Mouse (Mus musculus): ENCODE measurements around the gene Adsl. TPM values are rescaled to one million over a fixed set of nuclear protein-coding genes. Genes with fewer than 3 reads are reported as not detected.
A peak's percentile ranks its signal among the peaks of the same experiment; 100 is the strongest.
"Not testable (repeated sequence)": the region's sequence is repeated elsewhere in the genome, so short reads cannot be mapped to it uniquely, and the experiment has no call there.

The Adsl gene
- polyA plus RNA-seq (2015; fragmentation: Nextera tagmentation; extraction: Ambion mirVana), result 184 and 192 TPM in 2 replicates

DNA sequence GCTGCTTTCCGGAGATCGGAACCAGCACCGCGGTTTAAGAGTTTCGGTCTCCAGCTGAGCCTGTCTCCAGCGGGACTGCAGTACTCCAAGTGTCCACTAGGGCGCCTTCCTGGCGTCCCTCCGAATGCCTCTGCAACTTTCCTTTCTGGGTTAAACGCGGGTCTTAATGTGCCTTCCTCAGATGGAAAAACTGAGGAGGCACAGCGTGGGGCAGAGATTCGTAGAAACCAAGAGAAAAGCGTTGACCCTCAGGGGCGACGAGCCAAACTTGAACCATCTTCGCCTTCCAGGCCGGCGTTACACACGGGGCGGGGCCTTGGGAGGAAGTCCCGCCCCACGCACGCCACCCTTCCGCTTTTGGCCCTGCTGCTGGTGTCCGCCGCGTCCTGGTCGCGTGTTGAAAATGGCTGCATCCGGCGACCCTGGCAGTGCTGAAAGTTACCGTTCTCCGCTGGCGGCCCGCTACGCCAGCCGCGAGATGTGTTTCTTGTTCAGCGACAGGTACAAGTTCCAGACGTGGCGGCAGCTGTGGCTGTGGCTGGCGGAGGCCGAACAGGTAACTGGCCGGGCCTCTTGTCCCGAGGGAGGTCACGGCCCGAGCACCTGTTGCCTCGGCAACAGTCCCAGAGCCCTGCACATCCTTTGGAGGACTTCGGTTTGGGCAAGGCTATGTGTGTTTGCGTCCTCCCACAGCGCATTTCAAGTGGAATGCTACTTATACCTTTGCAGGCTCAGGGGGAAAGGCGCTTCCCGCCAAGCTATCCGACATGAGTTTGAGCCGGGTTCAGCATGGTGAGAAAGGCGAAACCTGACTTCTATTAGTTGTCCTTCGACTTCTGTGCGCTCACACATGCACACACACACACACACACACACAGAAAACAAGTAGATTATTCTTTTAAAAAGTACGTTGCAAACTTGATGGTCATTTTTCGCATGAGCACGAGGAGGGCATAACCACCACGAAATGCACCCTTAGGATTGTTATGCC, at the start of gene Adsl:
Adsl (plus strand) TSS at position 346 of the 991 bp plus-strand sequence.
- Histone ChIP-seq H3K36me3 (ENCODE audit: insufficient read depth, low read length) (peaks cover 15% of the 10 kb centered on the region), H3K27ac (ENCODE audit: low read length) (peak within 1 kb of the TSS; percentile 89), H3K4me1 (ENCODE audit: insufficient read depth, low read length) (peaks cover 10% of the 10 kb centered on the region), H3K9ac (replicated peaks; ENCODE audit: low read length) (peak within 1 kb of the TSS; percentile 85), H3K27me3 (ENCODE audit: insufficient read depth, low read length) (no peaks in the 10 kb centered on the region), H3K4me3 (ENCODE audit: low read length) (peak within 1 kb of the TSS; percentile 94), H3K9me3 (ENCODE audit: low read length) (no peaks in the 10 kb centered on the region), H3K4me2 (replicated peaks; ENCODE audit: low read depth, low read length) (peak within 1 kb of the TSS; percentile 81)
- WGBS, result under 1% methylated on average over 63 of the region's 63 CpGs
- peak; percentile 93 for ATAC-seq (ENCODE audit: low FRiP score, low TSS enrichment)

DNA sequence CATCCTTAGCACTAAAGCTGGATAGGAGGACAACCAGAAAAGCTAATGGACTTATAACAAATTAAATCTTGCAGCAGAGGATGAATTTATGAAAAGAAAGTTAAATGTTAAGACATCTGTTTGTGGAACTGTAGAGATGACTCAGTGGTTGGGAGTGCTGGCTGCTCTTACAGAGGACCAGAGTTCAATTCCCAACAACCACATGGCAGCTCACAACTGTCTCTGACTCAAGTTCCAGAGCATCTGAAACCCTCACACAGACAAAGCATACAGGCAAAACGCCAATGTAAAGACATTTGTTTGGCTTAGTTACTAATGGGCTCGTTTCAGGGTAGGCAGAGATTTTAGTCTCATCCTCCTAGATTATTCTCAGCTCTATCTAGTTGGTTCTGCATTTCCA, 48.5 kb upstream of the Adsl start:
- Histone ChIP-seq H3K9me3 (ENCODE audit: low read length) (no peaks in the 10 kb centered on the region), H3K4me1 (ENCODE audit: insufficient read depth, low read length) (no peaks in the 10 kb centered on the region), H3K4me3 (ENCODE audit: low read length) (no peak overlapping the region), H3K27me3 (ENCODE audit: insufficient read depth, low read length) (no peaks in the 10 kb centered on the region), H3K4me2 (replicated peaks; ENCODE audit: low read depth, low read length) (no peak overlapping the region), H3K9ac (replicated peaks; ENCODE audit: low read length) (no peak overlapping the region), H3K36me3 (ENCODE audit: insufficient read depth, low read length) (peaks cover 66% of the 10 kb centered on the region), H3K27ac (ENCODE audit: low read length) (no peak overlapping the region)
- 83% methylated on average over 2 of the region's 2 CpGs for WGBS
- ATAC-seq (ENCODE audit: low FRiP score, low TSS enrichment), result no peak

DNA sequence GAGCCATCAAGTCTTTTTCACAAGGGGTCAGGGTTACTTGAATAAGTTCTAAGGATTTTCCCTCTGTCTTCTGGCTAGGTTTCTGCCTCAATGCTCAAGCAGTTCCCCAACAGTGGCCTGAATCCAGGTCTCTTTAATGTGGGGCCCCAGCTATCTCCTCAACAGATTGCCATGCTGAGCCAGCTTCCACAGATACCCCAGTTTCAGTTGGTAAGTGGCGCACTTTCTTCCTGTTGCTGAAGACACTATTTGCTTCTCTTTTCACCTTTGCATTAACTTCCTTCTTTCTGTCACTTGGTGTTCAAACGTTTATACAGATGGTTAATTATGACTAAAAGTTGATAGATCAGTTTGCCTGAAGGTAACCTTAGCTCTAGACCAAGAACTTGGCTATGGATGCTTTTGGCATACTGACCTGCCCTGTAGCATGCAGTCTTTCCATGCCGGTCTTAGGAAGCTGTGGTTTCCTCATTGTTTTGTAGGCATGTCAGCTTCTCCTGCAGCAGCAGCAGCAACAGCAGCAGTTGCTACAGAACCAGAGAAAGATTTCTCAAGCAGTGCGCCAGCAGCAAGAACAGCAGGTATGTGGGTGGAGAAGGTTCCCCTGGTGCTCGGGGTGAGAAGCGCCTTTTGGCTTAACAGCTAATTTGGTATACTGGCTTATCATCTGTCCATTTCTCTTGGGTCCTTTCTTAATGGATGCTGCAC, 46.3 kb upstream of the Adsl start:
- no peaks in the 10 kb centered on the region for H3K4me1 ChIP-seq (ENCODE audit: insufficient read depth, low read length)
- ATAC-seq (ENCODE audit: low FRiP score, low TSS enrichment), result no peak
- WGBS, result 87% methylated on average over 6 of the region's 6 CpGs
- H3K27me3 ChIP-seq (ENCODE audit: insufficient read depth, low read length), result no peaks in the 10 kb centered on the region
- no peak overlapping the region for H3K4me3 ChIP-seq (ENCODE audit: low read length)
- no peak overlapping the region for H3K9ac ChIP-seq (replicated peaks; ENCODE audit: low read length)
- no peak overlapping the region for H3K27ac ChIP-seq (ENCODE audit: low read length)
- no peak overlapping the region for H3K4me2 ChIP-seq (replicated peaks; ENCODE audit: low read depth, low read length)
- H3K9me3 ChIP-seq (ENCODE audit: low read length), result no peaks in the 10 kb centered on the region
- H3K36me3 ChIP-seq (ENCODE audit: insufficient read depth, low read length), result peaks cover 67% of the 10 kb centered on the region

DNA sequence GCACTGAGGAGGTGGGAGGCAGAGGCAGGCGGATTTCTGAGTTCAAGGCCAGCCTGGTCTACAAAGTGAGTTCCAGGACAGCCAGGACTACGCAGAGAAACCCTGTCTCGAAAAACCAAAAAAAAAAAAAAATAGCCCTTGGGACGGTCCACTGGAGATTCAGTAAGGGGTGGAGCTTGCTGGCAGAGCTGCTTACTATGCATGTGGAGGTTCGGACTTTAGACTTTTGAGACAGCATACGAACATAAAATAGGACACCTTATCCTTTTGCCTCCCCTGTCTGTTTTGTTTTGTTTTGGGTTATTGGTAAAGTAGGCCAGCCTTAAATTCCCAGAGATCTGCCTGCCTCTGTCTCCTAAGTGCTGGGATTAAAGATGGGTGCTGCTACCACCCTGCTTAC, 43.5 kb upstream of the Adsl start:
- not testable (repeated sequence) for H3K27me3 ChIP-seq (ENCODE audit: insufficient read depth, low read length); H3K4me2 ChIP-seq (replicated peaks; ENCODE audit: low read depth, low read length); H3K4me1 ChIP-seq (ENCODE audit: insufficient read depth, low read length); H3K4me3 ChIP-seq (ENCODE audit: low read length); ATAC-seq (ENCODE audit: low FRiP score, low TSS enrichment); H3K9ac ChIP-seq (replicated peaks; ENCODE audit: low read length); H3K27ac ChIP-seq (ENCODE audit: low read length); H3K9me3 ChIP-seq (ENCODE audit: low read length)
- WGBS, result 92% methylated on average over 6 of the region's 6 CpGs
- H3K36me3 ChIP-seq (ENCODE audit: insufficient read depth, low read length), result peaks cover 60% of the 10 kb centered on the region

DNA sequence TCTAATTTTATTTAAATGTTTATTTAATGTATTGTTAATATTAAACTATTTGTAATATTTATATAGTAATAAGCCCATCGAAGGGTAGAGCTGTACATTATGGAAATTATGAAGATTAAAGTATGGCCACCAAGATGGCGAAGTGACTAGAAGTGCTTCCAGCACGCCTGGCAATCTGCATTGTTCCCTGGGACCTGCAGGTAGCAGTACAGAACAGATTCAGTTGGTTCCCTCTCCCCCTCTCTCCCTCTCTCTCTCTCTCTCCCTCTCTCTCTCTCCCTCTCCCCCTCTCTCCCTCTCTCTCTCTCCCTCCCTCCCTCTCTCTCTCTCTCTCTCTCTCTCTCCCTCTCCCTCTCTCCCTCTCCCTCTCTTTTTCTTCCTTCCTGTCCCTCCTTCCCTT, 38.1 kb upstream of the Adsl start:
- Histone ChIP-seq H3K9me3 (ENCODE audit: low read length) (no peaks in the 10 kb centered on the region), H3K36me3 (ENCODE audit: insufficient read depth, low read length) (peaks cover 47% of the 10 kb centered on the region), H3K27ac (ENCODE audit: low read length) (no peak overlapping the region), H3K4me3 (ENCODE audit: low read length) (no peak overlapping the region), H3K4me2 (replicated peaks; ENCODE audit: low read depth, low read length) (no peak overlapping the region), H3K4me1 (ENCODE audit: insufficient read depth, low read length) (no peaks in the 10 kb centered on the region), H3K9ac (replicated peaks; ENCODE audit: low read length) (no peak overlapping the region), H3K27me3 (ENCODE audit: insufficient read depth, low read length) (no peaks in the 10 kb centered on the region)
- WGBS, result 87% methylated on average over 3 of the region's 3 CpGs
- ATAC-seq (ENCODE audit: low FRiP score, low TSS enrichment), result no peak

DNA sequence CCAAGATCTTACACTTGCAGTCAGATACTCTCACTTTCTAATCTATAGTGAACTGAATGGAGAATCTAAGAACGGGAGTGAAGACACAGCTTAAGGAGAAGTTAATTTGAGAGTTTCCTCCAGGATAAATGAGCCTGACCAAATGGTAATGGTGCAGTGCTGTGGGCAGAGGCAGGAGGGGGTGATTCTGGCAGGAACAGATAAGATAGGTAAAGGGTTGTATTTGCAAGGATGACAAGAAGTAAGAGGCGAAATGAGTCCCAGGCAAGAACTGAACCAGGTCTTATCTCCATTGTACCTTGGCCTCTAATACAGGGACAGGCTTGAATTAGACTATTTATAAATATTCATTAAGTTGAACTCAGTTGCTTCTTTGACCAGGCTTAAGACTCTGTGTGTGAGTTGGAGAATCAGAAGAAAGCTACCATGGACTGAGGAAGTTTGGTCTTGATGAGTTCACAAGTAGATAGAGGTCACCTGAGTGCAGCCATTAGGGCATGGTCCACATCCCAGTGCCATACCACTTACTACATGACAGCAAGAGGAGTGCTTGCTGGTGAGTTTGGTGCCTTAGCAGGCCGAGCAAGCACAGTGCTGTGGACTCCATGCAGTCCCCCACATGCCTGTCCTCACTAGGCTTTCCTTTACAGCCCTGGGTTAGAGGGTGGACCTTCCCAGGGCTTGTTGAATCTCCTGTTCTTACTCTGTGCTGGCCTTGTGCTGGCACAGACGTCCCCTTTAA, 37.3 kb upstream of the Adsl start:
- Histone ChIP-seq H3K4me2 (replicated peaks; ENCODE audit: low read depth, low read length) (no peak overlapping the region), H3K4me1 (ENCODE audit: insufficient read depth, low read length) (no peaks in the 10 kb centered on the region), H3K9ac (replicated peaks; ENCODE audit: low read length) (no peak overlapping the region), H3K4me3 (ENCODE audit: low read length) (no peak overlapping the region), H3K36me3 (ENCODE audit: insufficient read depth, low read length) (peaks cover 42% of the 10 kb centered on the region), H3K9me3 (ENCODE audit: low read length) (no peaks in the 10 kb centered on the region), H3K27ac (ENCODE audit: low read length) (no peak overlapping the region), H3K27me3 (ENCODE audit: insufficient read depth, low read length) (no peaks in the 10 kb centered on the region)
- WGBS, result 89% methylated on average over 4 of the region's 4 CpGs
- ATAC-seq (ENCODE audit: low FRiP score, low TSS enrichment), result no peak

DNA sequence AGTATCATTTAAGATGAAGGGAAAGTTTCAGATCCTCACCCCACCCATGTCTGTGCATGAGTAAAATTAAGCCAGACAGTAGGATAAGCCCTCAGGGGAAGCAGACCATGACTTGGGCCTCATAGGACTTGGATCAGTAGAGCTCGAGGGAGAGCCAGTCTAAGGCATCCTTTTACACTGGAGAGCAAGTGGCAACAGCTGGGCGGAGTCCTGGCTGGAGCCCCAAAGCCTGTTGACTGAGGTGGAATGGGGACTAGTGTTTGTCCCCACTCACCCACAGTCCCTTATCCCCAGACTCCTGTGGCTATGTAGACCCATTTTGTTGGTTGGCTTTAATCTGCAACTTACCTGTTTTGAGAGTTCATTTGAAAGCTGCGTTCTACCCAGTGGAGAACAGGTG, 36.1 kb upstream of the Adsl start:
- peaks cover 39% of the 10 kb centered on the region; the same call in 1 of the 2 replicates for H3K36me3 ChIP-seq (ENCODE audit: insufficient read depth, low read length)

DNA sequence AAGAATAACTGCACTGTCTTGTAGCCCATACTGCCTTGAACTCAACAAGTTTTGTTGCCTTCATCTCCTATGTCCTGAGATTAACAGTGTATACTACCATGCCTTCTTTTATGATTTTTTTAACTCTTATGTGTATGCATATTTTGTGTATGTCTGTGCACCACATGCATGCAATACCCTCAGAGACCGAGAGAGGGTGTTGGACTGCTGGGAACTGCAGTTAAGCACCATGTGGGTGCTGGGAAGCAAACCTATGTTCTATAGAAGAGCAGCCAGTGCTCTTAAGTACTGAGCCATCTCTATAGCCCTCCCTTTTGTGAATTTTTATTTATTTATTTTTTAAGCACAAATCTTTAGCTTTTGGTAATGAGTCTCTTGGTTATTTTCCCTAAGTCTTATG, 34.5 kb upstream of the Adsl start:
- Histone ChIP-seq H3K36me3 (ENCODE audit: insufficient read depth, low read length) (peaks cover 43% of the 10 kb centered on the region), H3K27me3 (ENCODE audit: insufficient read depth, low read length) (no peaks in the 10 kb centered on the region)
- 92% methylated on average over 1 of the region's 1 CpGs for WGBS

More for the DNA sequence above, 36.1 kb upstream of the Adsl start:
- no peak overlapping the region for H3K9ac ChIP-seq (replicated peaks; ENCODE audit: low read length)
- H3K9me3 ChIP-seq (ENCODE audit: low read length), result no peaks in the 10 kb centered on the region
- WGBS, result 71% methylated on average over 3 of the region's 3 CpGs
- no peak overlapping the region for H3K27ac ChIP-seq (ENCODE audit: low read length)
- ATAC-seq (ENCODE audit: low FRiP score, low TSS enrichment), result no peak
- no peak overlapping the region for H3K4me2 ChIP-seq (replicated peaks; ENCODE audit: low read depth, low read length)
- no peaks in the 10 kb centered on the region for H3K4me1 ChIP-seq (ENCODE audit: insufficient read depth, low read length)
- H3K27me3 ChIP-seq (ENCODE audit: insufficient read depth, low read length), result no peaks in the 10 kb centered on the region
- H3K4me3 ChIP-seq (ENCODE audit: low read length), result no peak overlapping the region

DNA sequence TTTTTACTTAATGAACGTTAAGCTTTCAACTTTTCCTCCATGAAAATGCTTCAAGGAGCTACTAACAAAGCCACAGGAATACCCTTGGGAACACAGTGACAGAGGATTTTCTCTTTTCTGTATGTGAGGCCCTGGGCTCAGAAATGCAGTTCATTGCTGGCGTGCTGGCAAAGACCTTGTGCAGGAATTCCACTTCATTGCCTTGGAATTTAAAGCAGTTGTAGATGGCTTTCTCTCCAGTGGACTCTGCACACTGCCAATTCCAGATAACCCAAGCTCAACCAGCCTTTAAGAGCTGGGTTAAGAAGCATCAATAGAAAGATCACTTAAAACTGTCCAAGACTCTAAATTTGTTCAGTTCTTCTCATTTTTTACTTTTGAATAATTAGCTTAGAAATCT, 32.4 kb upstream of the Adsl start:
- no peak for ATAC-seq (ENCODE audit: low FRiP score, low TSS enrichment)
- 76% methylated on average over 2 of the region's 2 CpGs for WGBS
- Histone ChIP-seq H3K4me3 (ENCODE audit: low read length) (no peak overlapping the region), H3K4me1 (ENCODE audit: insufficient read depth, low read length) (no peaks in the 10 kb centered on the region), H3K4me2 (replicated peaks; ENCODE audit: low read depth, low read length) (no peak overlapping the region), H3K9ac (replicated peaks; ENCODE audit: low read length) (no peak overlapping the region), H3K27me3 (ENCODE audit: insufficient read depth, low read length) (no peaks in the 10 kb centered on the region), H3K27ac (ENCODE audit: low read length) (no peak overlapping the region), H3K36me3 (ENCODE audit: insufficient read depth, low read length) (peaks cover 59% of the 10 kb centered on the region), H3K9me3 (ENCODE audit: low read length) (no peaks in the 10 kb centered on the region)

More for the DNA sequence above, 34.5 kb upstream of the Adsl start:
- no peak for ATAC-seq (ENCODE audit: low FRiP score, low TSS enrichment)
- Histone ChIP-seq H3K9me3 (ENCODE audit: low read length) (no peaks in the 10 kb centered on the region), H3K4me2 (replicated peaks; ENCODE audit: low read depth, low read length) (no peak overlapping the region), H3K27ac (ENCODE audit: low read length) (no peak overlapping the region), H3K9ac (replicated peaks; ENCODE audit: low read length) (no peak overlapping the region), H3K4me1 (ENCODE audit: insufficient read depth, low read length) (no peaks in the 10 kb centered on the region), H3K4me3 (ENCODE audit: low read length) (no peak overlapping the region)
